Mouse (Mus musculus) CH12.LX (cell line): ENCODE measurements around the gene Pttg1ip.

Experiments
- CHD2 ChIP-seq: IDR thresholded peaks from 2 replicates; pipeline ENCODE4 v1.6.1; 2011; ENCODE audit warnings: low read length, improper control_type of control experiment
- CTCF ChIP-seq, 2 experiments: IDR thresholded peaks in 1 of 2; conservative IDR thresholded peaks in 1 of 2; 2 replicates each; pipeline ENCODE4 v1.5.1; 2011 to 2012; ENCODE audit warnings: low read depth in 2 of 2, low read length in 2 of 2, improper control_type of control experiment in 1 of 2, inconsistent platforms in 1 of 2, mild to moderate bottlenecking in 1 of 2, moderate library complexity in 1 of 2
- USF2 ChIP-seq: conservative IDR thresholded peaks from 2 replicates; pipeline ENCODE4 v1.6.1; 2011; ENCODE audit warnings: low read depth, low read length, improper control_type of control experiment

GRCm38 (mm10) chr10:77532020-77532413 is 49.5 kb upstream of the Pttg1ip start:
- no peak for TF ChIP-seq CHD2
- TF ChIP-seq CTCF (conservative IDR thresholded peaks at IDR 0.05 in 1 of 2, IDR thresholded peaks at IDR 0.05 in 1 of 2; ENCODE audit: low read depth in 2 of 2, low read length in 2 of 2), result no peak
- no peak for TF ChIP-seq USF2
